Mouse (Mus musculus) olfactory bulb, adult 2 months (tissue): Measurements from ENCODE around the gene Thsd7b.

Experiments used
- CTCF ChIP-seq: fragments of 200-500 bp; IDR thresholded peaks from 2 replicates; pipeline ENCODE4 v1.5.1; 2012; ENCODE audit warnings: low read depth, mild to moderate bottlenecking, low read length, moderate library complexity; ENCODE audit not compliant: insufficient read depth
- POLR2A ChIP-seq: fragments of 200-500 bp; IDR thresholded peaks from 2 replicates; pipeline ENCODE4 v1.6.1; 2012; ENCODE audit warnings: mild to moderate bottlenecking, low read depth, low read length, moderate library complexity; ENCODE audit not compliant: insufficient read depth

DNA sequence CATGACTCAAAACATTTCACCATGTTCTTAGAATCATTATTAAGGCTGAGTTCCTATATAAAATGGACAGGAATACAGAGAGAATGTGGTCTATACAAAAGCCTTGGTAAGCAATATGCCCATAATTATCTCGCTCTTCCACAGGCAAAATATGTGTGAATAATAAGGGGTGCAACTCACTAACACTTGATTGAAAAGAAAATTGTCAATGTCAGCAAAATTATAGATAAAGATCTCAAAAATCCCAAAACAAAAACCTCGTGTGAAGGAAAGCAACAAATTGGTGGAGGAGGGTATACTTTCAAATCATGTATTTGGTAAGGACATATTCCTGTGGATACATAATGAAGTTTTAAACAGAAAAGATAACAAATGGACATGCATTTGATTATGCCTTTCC lies 810.7 kb downstream of the Thsd7b start:
- TF ChIP-seq CTCF, result no peak
- no peak for TF ChIP-seq POLR2A
